Comparison of ENCODE assay signal across 8 mouse cellular contexts in genomic region chr17:56289371-56290331, GRCm38 (mm10). TPM values are rescaled to one million over a fixed set of nuclear protein-coding genes. Genes with fewer than 3 reads are reported as not detected.
DNase-seq lines count a peak whose midpoint lies in the region; ATAC-seq lines count a peak whose summit lies in the region.

No protein-coding gene starts in this region.

- H3K4me3 ChIP-seq in embryonic facial prominence, embryonic 11.5 days (ENCODE audit: low read depth, low read length): peak overlapping the region; percentile 52
- peak overlapping the region; percentile 55 for H3K4me3 ChIP-seq in limb, embryonic 12.5 days (replicated peaks)
- peak overlapping the region; percentile 37 for H3K4me3 ChIP-seq in midbrain, embryonic 11.5 days (ENCODE audit: low read depth, low read length)

- no peaks in the 10 kb centered on the region for H3K27me3 ChIP-seq in embryonic facial prominence, embryonic 11.5 days (ENCODE audit: control insufficient read depth, insufficient read depth, low read length)
- no peaks in the 10 kb centered on the region for H3K27me3 ChIP-seq in limb, embryonic 12.5 days
- no peaks in the 10 kb centered on the region for H3K27me3 ChIP-seq in midbrain, embryonic 11.5 days (ENCODE audit: control insufficient read depth, insufficient read depth, low read length)

- peak overlapping the region; percentile 87 for H3K27ac ChIP-seq in embryonic facial prominence, embryonic 11.5 days (replicated peaks; ENCODE audit: low read depth, low read length)
- peak overlapping the region; percentile 96 for H3K27ac ChIP-seq in limb, embryonic 12.5 days
- H3K27ac ChIP-seq in midbrain, embryonic 11.5 days (ENCODE audit: low read depth, low read length): peak overlapping the region; percentile 82

- no peaks in the 10 kb centered on the region for H3K36me3 ChIP-seq in embryonic facial prominence, embryonic 11.5 days (replicated peaks; ENCODE audit: control insufficient read depth, insufficient read depth, low read depth, low read length)
- H3K36me3 ChIP-seq in limb, embryonic 12.5 days: peaks cover 24% of the 10 kb centered on the region
- peaks cover 3% of the 10 kb centered on the region; the same call in 1 of the 2 replicates for H3K36me3 ChIP-seq in midbrain, embryonic 11.5 days (ENCODE audit: control insufficient read depth, insufficient read depth, low read length)

- WGBS in embryonic facial prominence, embryonic 11.5 days: 2% methylated on average over 23 of the region's 23 CpGs
- WGBS in limb, embryonic 12.5 days: 2% methylated on average over 23 of the region's 23 CpGs
- 2% methylated on average over 23 of the region's 23 CpGs for WGBS in midbrain, embryonic 11.5 days

- DNase-seq in urinary bladder, adult 2 months (ENCODE audit: low spot score): peak; percentile 29
- DNase-seq in urinary bladder, postnatal 10 days (ENCODE audit: low spot score): no peak
- DNase-seq in embryonic facial prominence, embryonic 11.5 days (ENCODE audit: low spot score): peak; percentile 83
- peak; percentile 82 to 83 for DNase-seq in heart, postnatal 10 days
- DNase-seq in midbrain, embryonic 11.5 days (ENCODE audit: low spot score, missing footprints): peak; percentile 97
- peak; percentile 64 for DNase-seq in thymus, postnatal 14 days
- no peak for DNase-seq in spleen, postnatal 4 days (ENCODE audit: low spot score in 2 of 2)

- peak overlapping the region; percentile 81 for H3K4me2 ChIP-seq in embryonic facial prominence, embryonic 11.5 days (ENCODE audit: low read depth, low read length)
- H3K4me2 ChIP-seq in limb, embryonic 12.5 days: peak overlapping the region; percentile 73
- peak overlapping the region; percentile 63 for H3K4me2 ChIP-seq in midbrain, embryonic 11.5 days

- H3K4me1 ChIP-seq in embryonic facial prominence, embryonic 11.5 days (ENCODE audit: control insufficient read depth, insufficient read depth, low read length): peaks cover 3% of the 10 kb centered on the region; the same call in 1 of the 2 replicates
- peaks cover 48% of the 10 kb centered on the region for H3K4me1 ChIP-seq in limb, embryonic 12.5 days (replicated peaks)
- peaks cover 29% of the 10 kb centered on the region for H3K4me1 ChIP-seq in midbrain, embryonic 11.5 days (ENCODE audit: control insufficient read depth, insufficient read depth, low read length)

- peak overlapping the region; percentile 70 for H3K9ac ChIP-seq in embryonic facial prominence, embryonic 11.5 days (replicated peaks; ENCODE audit: low read length)
- H3K9ac ChIP-seq in limb, embryonic 12.5 days (replicated peaks): peak overlapping the region; percentile 68
- peak overlapping the region; percentile 71 for H3K9ac ChIP-seq in midbrain, embryonic 11.5 days (ENCODE audit: low read length)

- H3K9me3 ChIP-seq in embryonic facial prominence, embryonic 11.5 days (replicated peaks; ENCODE audit: control insufficient read depth, low read length): no peaks in the 10 kb centered on the region
- no peaks in the 10 kb centered on the region for H3K9me3 ChIP-seq in limb, embryonic 12.5 days
- H3K9me3 ChIP-seq in midbrain, embryonic 11.5 days (ENCODE audit: control insufficient read depth, low read length): no peaks in the 10 kb centered on the region

- 0 out of 2 replicates have a peak, but pooled peaks have one; percentile 1 for ATAC-seq in embryonic facial prominence, embryonic 11.5 days (replicated peaks; ENCODE audit: insufficient number of reproducible peaks, low FRiP score, low TSS enrichment, low read depth)
- ATAC-seq in limb, embryonic 12.5 days (ENCODE audit: insufficient number of reproducible peaks, insufficient read depth, low FRiP score, low TSS enrichment, low read depth): peak; percentile 3; the same call in 1 of the 2 replicates
- peak; percentile 33 for ATAC-seq in midbrain, embryonic 11.5 days (ENCODE audit: low FRiP score)

- intact Hi-C loops in heart, postnatal 10 days (cut with DNase I): loop anchor here (1.0 kb wide), 1 partner anchor 12 kb away; no protein-coding TSS in a partner anchor

RNA-seq across cellular contexts. Expression of gene Plin3, which starts 3.0 kb away (rescaled TPM):
- polyA plus RNA-seq in urinary bladder, adult 2 months (2012; rRNA removed): 34.6 and 43.6 TPM in 2 replicates
- polyA plus RNA-seq in embryonic facial prominence, embryonic 11.5 days (2014; fragmentation: Nextera tagmentation; extraction: Ambion mirVana): 33.0 and 48.5 TPM in 2 replicates
- total RNA-seq in heart, postnatal 10 days (2021): 10 to 100 TPM; 67.0 to 81.9 TPM
- 62.7 and 71.7 TPM in 2 replicates for polyA plus RNA-seq in limb, embryonic 12.5 days (2016; fragmentation: Nextera tagmentation; extraction: Ambion mirVana)
- polyA plus RNA-seq in midbrain, embryonic 11.5 days (2014; fragmentation: Nextera tagmentation; extraction: Ambion mirVana): 27.5 and 34.0 TPM in 2 replicates

RNA-seq across cellular contexts. Expression of gene Arrdc5, which starts 10.4 kb away (rescaled TPM):
- not detected in 2 replicates for polyA plus RNA-seq in urinary bladder, adult 2 months (2012; rRNA removed)
- not detected in 2 replicates for polyA plus RNA-seq in embryonic facial prominence, embryonic 11.5 days (2014; fragmentation: Nextera tagmentation; extraction: Ambion mirVana)
- total RNA-seq in heart, postnatal 10 days (2021): not detected
- polyA plus RNA-seq in limb, embryonic 12.5 days (2016; fragmentation: Nextera tagmentation; extraction: Ambion mirVana): not detected in 2 replicates
- not detected in 2 replicates for polyA plus RNA-seq in midbrain, embryonic 11.5 days (2014; fragmentation: Nextera tagmentation; extraction: Ambion mirVana)

RNA-seq across cellular contexts. Expression of gene Ticam1, which starts 13.1 kb away (rescaled TPM):
- polyA plus RNA-seq in urinary bladder, adult 2 months (2012; rRNA removed): 8.7 and 10.0 TPM in 2 replicates
- polyA plus RNA-seq in embryonic facial prominence, embryonic 11.5 days (2014; fragmentation: Nextera tagmentation; extraction: Ambion mirVana): 2.9 and 3.6 TPM in 2 replicates
- total RNA-seq in heart, postnatal 10 days (2021): 10 to 100 TPM; 11.6 to 12.7 TPM
- 3.0 and 3.8 TPM in 2 replicates for polyA plus RNA-seq in limb, embryonic 12.5 days (2016; fragmentation: Nextera tagmentation; extraction: Ambion mirVana)
- polyA plus RNA-seq in midbrain, embryonic 11.5 days (2014; fragmentation: Nextera tagmentation; extraction: Ambion mirVana): 1.7 and 2.6 TPM in 2 replicates

RNA-seq across cellular contexts. Expression of gene Uhrf1, which starts 13.5 kb away (rescaled TPM):
- polyA plus RNA-seq in urinary bladder, adult 2 months (2012; rRNA removed): 4.6 and 5.3 TPM in 2 replicates
- polyA plus RNA-seq in embryonic facial prominence, embryonic 11.5 days (2014; fragmentation: Nextera tagmentation; extraction: Ambion mirVana): 118 and 119 TPM in 2 replicates
- 10 to 100 TPM; 21.6 to 23.3 TPM for total RNA-seq in heart, postnatal 10 days (2021)
- polyA plus RNA-seq in limb, embryonic 12.5 days (2016; fragmentation: Nextera tagmentation; extraction: Ambion mirVana): 198 and 199 TPM in 2 replicates
- polyA plus RNA-seq in midbrain, embryonic 11.5 days (2014; fragmentation: Nextera tagmentation; extraction: Ambion mirVana): 123 and 138 TPM in 2 replicates

RNA-seq across cellular contexts. Expression of gene Fem1a, which starts 33.0 kb away (rescaled TPM):
- 14.4 and 17.2 TPM in 2 replicates for polyA plus RNA-seq in urinary bladder, adult 2 months (2012; rRNA removed)
- 10.1 and 11.6 TPM in 2 replicates for polyA plus RNA-seq in embryonic facial prominence, embryonic 11.5 days (2014; fragmentation: Nextera tagmentation; extraction: Ambion mirVana)
- 10 to 100 TPM; 81.5 to 94.9 TPM for total RNA-seq in heart, postnatal 10 days (2021)
- 13.4 and 14.6 TPM in 2 replicates for polyA plus RNA-seq in limb, embryonic 12.5 days (2016; fragmentation: Nextera tagmentation; extraction: Ambion mirVana)
- polyA plus RNA-seq in midbrain, embryonic 11.5 days (2014; fragmentation: Nextera tagmentation; extraction: Ambion mirVana): 12.6 and 12.7 TPM in 2 replicates

Comparison
In these comparisons a context has a peak if more than half of its experiments do, and no peak if none do; other contexts are left out.
1. DNase-seq: peak in urinary bladder, adult 2 months (single experiment), embryonic facial prominence, embryonic 11.5 days (single experiment), heart, postnatal 10 days (2 of 2), midbrain, embryonic 11.5 days (single experiment) and thymus, postnatal 14 days (single experiment); none in urinary bladder, postnatal 10 days (single experiment) and spleen, postnatal 4 days (0 of 2).
2. Peak in every context shown above with its lines, with median percentiles within 50 percentile points of each other: ATAC-seq, H3K27ac ChIP-seq, H3K4me2 ChIP-seq, H3K4me3 ChIP-seq and H3K9ac ChIP-seq.